In genomic region chr1:66195040-66195726, GRCm38 (mm10) we compare ENCODE assay signal across 18 mouse cellular contexts. TPM values are rescaled to one million over a fixed set of nuclear protein-coding genes. Genes with fewer than 3 reads are reported as not detected.
A peak's percentile ranks its signal among the peaks of the same experiment; 100 is the strongest.
DNase-seq lines count a peak whose midpoint lies in the region; ATAC-seq and TF ChIP-seq lines count a peak whose summit lies in the region.
"Had no signal": no experiment of that assay in that cellular context is flagged by ENCODE, and none has a peak within 500 bp of the region (broad histone marks: within the 10 kb centered on the region; RNA-seq: fewer than 3 reads in every experiment).

No protein-coding gene starts in this region.

- 27% methylated on average over 13 of the region's 13 CpGs for WGBS in forebrain, embryonic 14.5 days
- 30% methylated on average over 13 of the region's 13 CpGs for WGBS in hindbrain, postnatal 0 days

- no peak overlapping the region for H3K9ac ChIP-seq in forebrain, embryonic 14.5 days (ENCODE audit: low read length)
- no peak overlapping the region for H3K9ac ChIP-seq in hindbrain, postnatal 0 days (replicated peaks; ENCODE audit: low read length)
- H3K9ac ChIP-seq: embryonic facial prominence, embryonic 15.5 days; limb, embryonic 15.5 days; liver, postnatal 0 days; midbrain, embryonic 12.5 days had no signal

- DNase-seq in layer of hippocampus, adult 2 months (ENCODE audit: low spot score in 2 of 2), result no peak
- no peak for DNase-seq in layer of hippocampus, adult 8-10 months (ENCODE audit: low spot score in 2 of 2)
- DNase-seq in brain, adult 2 months (ENCODE audit: low read depth, low spot score), result peak; percentile 41
- DNase-seq in forebrain, embryonic 14.5 days (ENCODE audit: low spot score), result peak; percentile 55
- DNase-seq in hindbrain, postnatal 0 days (ENCODE audit: low spot score), result peak; percentile 70
- DNase-seq in adrenal gland, adult 2 months, result no peak
- no peak for DNase-seq in adrenal gland, postnatal 14 days
- DNase-seq: adrenal gland, postnatal 10 days; gastrocnemius, postnatal 14 days; heart, postnatal 10 days; liver, postnatal 0 days; lung, postnatal 36 days; right cerebral cortex, adult 18-20 months had no signal

- peaks cover 17% of the 10 kb centered on the region for H3K4me1 ChIP-seq in forebrain, embryonic 14.5 days (ENCODE audit: control insufficient read depth, insufficient read depth, low read length)
- peaks cover 4% of the 10 kb centered on the region; the same call in 1 of the 2 replicates for H3K4me1 ChIP-seq in hindbrain, postnatal 0 days (ENCODE audit: insufficient read depth, low read length)
- H3K4me1 ChIP-seq: embryonic facial prominence, embryonic 15.5 days; limb, embryonic 15.5 days had no signal

- TF ChIP-seq CTCF in layer of hippocampus, adult 2 months (conservative IDR thresholded peaks at IDR 0.05), result no peak
- no peak for TF ChIP-seq CTCF in hindbrain, postnatal 0 days (IDR thresholded peaks at IDR 0.05; ENCODE audit: low read depth)

- peak; percentile 65; the same call in 1 of the 2 replicates for ATAC-seq in forebrain, embryonic 14.5 days
- peak; percentile 66; the same call in 1 of the 2 replicates for ATAC-seq in hindbrain, postnatal 0 days
- ATAC-seq: intestine, embryonic 16.5 days; liver, postnatal 0 days had no signal

- H3K27ac ChIP-seq in layer of hippocampus, adult 2 months, result peak overlapping the region; percentile 41
- H3K27ac ChIP-seq in forebrain, embryonic 14.5 days (ENCODE audit: low read depth, low read length), result peak overlapping the region; percentile 35; the same call in 1 of the 2 replicates
- H3K27ac ChIP-seq in hindbrain, postnatal 0 days, result peak overlapping the region; percentile 54; the same call in 1 of the 2 replicates
- H3K27ac ChIP-seq: embryonic facial prominence, embryonic 15.5 days; limb, embryonic 15.5 days; midbrain, embryonic 12.5 days had no signal

- no peaks in the 10 kb centered on the region for H3K27me3 ChIP-seq in forebrain, embryonic 14.5 days (replicated peaks; ENCODE audit: control insufficient read depth, insufficient read depth, low read length)
- no peaks in the 10 kb centered on the region for H3K27me3 ChIP-seq in hindbrain, postnatal 0 days (ENCODE audit: insufficient read depth, low read length)
- H3K27me3 ChIP-seq: embryonic facial prominence, embryonic 15.5 days; limb, embryonic 15.5 days; midbrain, embryonic 12.5 days had no signal

- H3K36me3 ChIP-seq in forebrain, embryonic 14.5 days (ENCODE audit: control insufficient read depth, insufficient read depth, low read length), result peaks cover 13% of the 10 kb centered on the region; the same call in 1 of the 2 replicates
- no peaks in the 10 kb centered on the region for H3K36me3 ChIP-seq in hindbrain, postnatal 0 days (ENCODE audit: insufficient read depth, low read length)
- H3K36me3 ChIP-seq: embryonic facial prominence, embryonic 15.5 days; G1E; limb, embryonic 15.5 days had no signal

- H3K9me3 ChIP-seq in forebrain, embryonic 14.5 days (replicated peaks; ENCODE audit: control insufficient read depth, low read length), result no peaks in the 10 kb centered on the region
- no peaks in the 10 kb centered on the region for H3K9me3 ChIP-seq in hindbrain, postnatal 0 days (ENCODE audit: low read length)
- H3K9me3 ChIP-seq: embryonic facial prominence, embryonic 15.5 days; G1E; limb, embryonic 15.5 days; midbrain, embryonic 12.5 days had no signal

- no peak overlapping the region for H3K4me3 ChIP-seq in layer of hippocampus, adult 2 months
- no peak overlapping the region for H3K4me3 ChIP-seq in forebrain, embryonic 14.5 days (ENCODE audit: low read depth, low read length)
- no peak overlapping the region for H3K4me3 ChIP-seq in hindbrain, postnatal 0 days (ENCODE audit: low read length)
- H3K4me3 ChIP-seq: embryonic facial prominence, embryonic 15.5 days; limb, embryonic 15.5 days; midbrain, embryonic 12.5 days had no signal

- H3K4me2 ChIP-seq in forebrain, embryonic 14.5 days (ENCODE audit: low read length), result no peak overlapping the region
- 0 out of 2 replicates have a peak overlapping the region, but pooled peaks have one; percentile 2 for H3K4me2 ChIP-seq in hindbrain, postnatal 0 days (ENCODE audit: low read depth, low read length)
- H3K4me2 ChIP-seq: embryonic facial prominence, embryonic 15.5 days; limb, embryonic 15.5 days; midbrain, embryonic 12.5 days had no signal

RNA-seq across cellular contexts. Expression of gene Map2, which starts 20.1 kb away (rescaled TPM):
- total RNA-seq in layer of hippocampus, adult 2 months (2021), result 1,000 to 10,000 TPM; 1,082 to 1,114 TPM
- total RNA-seq in layer of hippocampus, adult 8-10 months (2022), result 1,000 to 10,000 TPM in 3 of 4 experiments, 100 to 1,000 TPM in 1; 996 to 1,181 (median 1,047) TPM
- polyA plus RNA-seq in forebrain, embryonic 14.5 days (2014; fragmentation: Nextera tagmentation; extraction: Ambion mirVana), result 298 and 382 TPM in 2 replicates
- total RNA-seq in hindbrain, postnatal 0 days (2014; rRNA removed), result 1,090 and 1,101 TPM in 2 replicates
- 278 and 289 TPM in 2 replicates for polyA plus RNA-seq in hindbrain, postnatal 0 days (2015; fragmentation: Nextera tagmentation; extraction: Ambion mirVana)
- total RNA-seq in adrenal gland, adult 2 months (2021), result 10 to 100 TPM; 21.8 to 32.7 TPM
- polyA plus RNA-seq in adrenal gland, adult 2 months (2012; rRNA removed), result 5.6 and 7.4 TPM in 2 replicates
- 18.7 and 29.5 TPM in 2 replicates for total RNA-seq in adrenal gland, postnatal 14 days (2021)
- polyA plus RNA-seq: G1E had no signal

Comparison
In these comparisons a context has a peak if more than half of its experiments do, and no peak if none do; other contexts are left out.
1. DNase-seq: peak in brain, adult 2 months (single experiment), forebrain, embryonic 14.5 days (single experiment) and hindbrain, postnatal 0 days (single experiment); none in layer of hippocampus, adult 2 months (0 of 2), layer of hippocampus, adult 8-10 months (0 of 2), adrenal gland, adult 2 months (single experiment) and adrenal gland, postnatal 14 days (single experiment).
2. RNA of gene Map2, which starts 20.1 kb away (total RNA-seq): 1,082 to 1,114 TPM in layer of hippocampus, adult 2 months, 1,090 to 1,101 TPM in hindbrain, postnatal 0 days and 996 to 1,181 TPM in layer of hippocampus, adult 8-10 months; 21.8 to 32.7 TPM in adrenal gland, adult 2 months and 18.7 to 29.5 TPM in adrenal gland, postnatal 14 days; every median in the first group is over 10 times any median in the second.
3. Peak in every context shown above with its lines, with median percentiles within 50 percentile points of each other: H3K27ac ChIP-seq.